In the genomic region with DNA sequence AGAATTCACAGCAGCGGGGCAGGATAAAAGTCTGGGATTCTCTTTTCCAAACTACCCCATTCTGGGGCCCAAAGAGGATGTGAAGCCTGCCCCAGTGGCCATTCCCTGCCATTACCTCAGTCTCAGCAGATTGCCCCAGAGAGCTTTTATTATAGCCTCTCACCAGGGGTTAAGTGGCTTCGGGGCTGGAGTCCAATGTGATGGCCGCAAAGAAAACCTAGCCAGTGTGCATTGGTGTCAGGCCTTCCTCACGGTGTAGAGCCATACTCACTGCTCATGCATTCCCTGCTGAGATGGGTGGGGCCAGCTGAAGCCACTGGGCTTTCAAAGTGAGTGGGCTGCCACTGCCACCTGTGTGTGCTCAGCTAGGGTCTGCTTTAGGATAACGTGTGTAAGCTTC, we compare ENCODE assay signal across 9 mouse cellular contexts.
DNase-seq lines count a peak whose midpoint lies in the region; ATAC-seq and TF ChIP-seq lines count a peak whose summit lies in the region.
"Had no signal": no experiment of that assay in that cellular context is flagged by ENCODE, and none has a peak within 500 bp of the region (broad histone marks: within the 10 kb centered on the region; RNA-seq: fewer than 3 reads in every experiment).

No protein-coding gene starts in this region.

- H3K9ac ChIP-seq in kidney, embryonic 14.5 days (ENCODE audit: low read depth, low read length), result no peak overlapping the region
- H3K9ac ChIP-seq in midbrain, embryonic 13.5 days (replicated peaks), result no peak overlapping the region
- no peak overlapping the region for H3K9ac ChIP-seq in midbrain, embryonic 14.5 days (replicated peaks; ENCODE audit: low read length)
- H3K9ac ChIP-seq in embryonic facial prominence, embryonic 13.5 days, result no peak overlapping the region

- WGBS in kidney, embryonic 14.5 days, result 28% methylated on average over 5 of the region's 5 CpGs
- 20% methylated on average over 5 of the region's 5 CpGs for WGBS in midbrain, embryonic 13.5 days
- 22% methylated on average over 5 of the region's 5 CpGs for WGBS in midbrain, embryonic 14.5 days
- WGBS in embryonic facial prominence, embryonic 13.5 days, result 40% methylated on average over 5 of the region's 5 CpGs
- 42% methylated on average over 5 of the region's 5 CpGs for WGBS in small intestine, adult 2 months

- peaks cover 45% of the 10 kb centered on the region for H3K4me1 ChIP-seq in kidney, embryonic 14.5 days (ENCODE audit: control insufficient read depth, insufficient read depth, low read length)
- peaks cover 58% of the 10 kb centered on the region for H3K4me1 ChIP-seq in midbrain, embryonic 13.5 days (replicated peaks)
- peaks cover 47% of the 10 kb centered on the region for H3K4me1 ChIP-seq in midbrain, embryonic 14.5 days (ENCODE audit: control insufficient read depth, insufficient read depth, low read length)
- H3K4me1 ChIP-seq in embryonic facial prominence, embryonic 13.5 days, result peaks cover 47% of the 10 kb centered on the region
- peaks cover 5% of the 10 kb centered on the region; the same call in 1 of the 2 replicates for H3K4me1 ChIP-seq in small intestine, adult 2 months (ENCODE audit: control insufficient read depth, insufficient read depth, insufficient read length, low read length)

- no peak overlapping the region for H3K4me3 ChIP-seq in kidney, embryonic 14.5 days (ENCODE audit: low read length)
- no peak overlapping the region for H3K4me3 ChIP-seq in midbrain, embryonic 13.5 days (replicated peaks)
- H3K4me3 ChIP-seq in midbrain, embryonic 14.5 days (replicated peaks; ENCODE audit: low read depth, low read length), result no peak overlapping the region
- no peak overlapping the region for H3K4me3 ChIP-seq in embryonic facial prominence, embryonic 13.5 days
- no peak overlapping the region for H3K4me3 ChIP-seq in small intestine, adult 2 months (ENCODE audit: low read depth, low read length)
- H3K4me3 ChIP-seq: erythroblast, embryonic 14.5 days had no signal

- DNase-seq in kidney, postnatal 36 days, result no peak
- DNase-seq in midbrain, embryonic 14.5 days, result no peak
- DNase-seq in testis, postnatal 10 days (ENCODE audit: low spot score), result no peak
- no peak for DNase-seq in cerebellum, adult 8-10 months

- no peaks in the 10 kb centered on the region for H3K9me3 ChIP-seq in kidney, embryonic 14.5 days (ENCODE audit: control insufficient read depth, low read length)
- H3K9me3 ChIP-seq in midbrain, embryonic 13.5 days, result no peaks in the 10 kb centered on the region
- H3K9me3 ChIP-seq in midbrain, embryonic 14.5 days (ENCODE audit: control insufficient read depth, low read length), result no peaks in the 10 kb centered on the region
- H3K9me3 ChIP-seq in embryonic facial prominence, embryonic 13.5 days, result no peaks in the 10 kb centered on the region

- ATAC-seq in kidney, embryonic 14.5 days (ENCODE audit: low FRiP score, low TSS enrichment), result peak; percentile 7; the same call in 1 of the 2 replicates
- 0 out of 2 replicates have a peak, but pooled peaks have one; percentile 5 for ATAC-seq in midbrain, embryonic 13.5 days
- ATAC-seq in midbrain, embryonic 14.5 days (ENCODE audit: low FRiP score, low TSS enrichment), result no peak
- ATAC-seq in embryonic facial prominence, embryonic 13.5 days (ENCODE audit: insufficient number of reproducible peaks, insufficient read depth, low FRiP score, low TSS enrichment, low read depth), result 0 out of 2 replicates have a peak, but pooled peaks have one; percentile 39

- no peaks in the 10 kb centered on the region for H3K27me3 ChIP-seq in kidney, embryonic 14.5 days (ENCODE audit: control insufficient read depth, insufficient read depth, low read length)
- H3K27me3 ChIP-seq in midbrain, embryonic 13.5 days, result no peaks in the 10 kb centered on the region
- H3K27me3 ChIP-seq in midbrain, embryonic 14.5 days (ENCODE audit: control insufficient read depth, insufficient read depth, low read length), result no peaks in the 10 kb centered on the region
- no peaks in the 10 kb centered on the region for H3K27me3 ChIP-seq in embryonic facial prominence, embryonic 13.5 days
- no peaks in the 10 kb centered on the region for H3K27me3 ChIP-seq in small intestine, adult 2 months (ENCODE audit: control insufficient read depth, insufficient read depth, low read length)

- no peak for TF ChIP-seq POLR2A in small intestine, adult 2 months (IDR thresholded peaks at IDR 0.05; ENCODE audit: low read depth, low read length)

- H3K36me3 ChIP-seq in kidney, embryonic 14.5 days (ENCODE audit: control insufficient read depth, insufficient read depth, low read length), result 0 out of 2 replicates have a peak, but pooled peaks cover 4% of the 10 kb centered on the region
- H3K36me3 ChIP-seq in midbrain, embryonic 13.5 days, result 0 out of 2 replicates have a peak, but pooled peaks cover 3% of the 10 kb centered on the region
- no peaks in the 10 kb centered on the region for H3K36me3 ChIP-seq in midbrain, embryonic 14.5 days (ENCODE audit: control insufficient read depth, insufficient read depth, low read length)
- H3K36me3 ChIP-seq in embryonic facial prominence, embryonic 13.5 days, result peaks cover 18% of the 10 kb centered on the region; the same call in 1 of the 2 replicates
- H3K36me3 ChIP-seq in small intestine, adult 2 months (ENCODE audit: control insufficient read depth, insufficient read depth, low read length), result no peaks in the 10 kb centered on the region

- H3K4me2 ChIP-seq in kidney, embryonic 14.5 days (replicated peaks; ENCODE audit: low read depth, low read length), result no peak overlapping the region
- no peak overlapping the region for H3K4me2 ChIP-seq in midbrain, embryonic 13.5 days (replicated peaks)
- no peak overlapping the region for H3K4me2 ChIP-seq in midbrain, embryonic 14.5 days (ENCODE audit: low read length)
- H3K4me2 ChIP-seq in embryonic facial prominence, embryonic 13.5 days, result no peak overlapping the region

- H3K27ac ChIP-seq in kidney, embryonic 14.5 days (ENCODE audit: low read depth, low read length), result no peak overlapping the region
- H3K27ac ChIP-seq in midbrain, embryonic 13.5 days, result no peak overlapping the region
- H3K27ac ChIP-seq in midbrain, embryonic 14.5 days (replicated peaks; ENCODE audit: low read depth, low read length), result no peak overlapping the region
- H3K27ac ChIP-seq in embryonic facial prominence, embryonic 13.5 days, result no peak overlapping the region
- H3K27ac ChIP-seq in small intestine, adult 2 months (ENCODE audit: insufficient read depth, low read depth, low read length), result no peak overlapping the region

- TF ChIP-seq CTCF in small intestine, adult 2 months (IDR thresholded peaks at IDR 0.05; ENCODE audit: extremely low read depth, insufficient read length, insufficient replicate concordance, low read depth, low read length), result peak; percentile 17; the same call in 1 of the 2 replicates
